Mouse (Mus musculus): ENCODE results near the gene Ifitm6. TPM values are rescaled to one million over a fixed set of nuclear protein-coding genes. Genes with fewer than 3 reads are reported as not detected.
A peak's percentile ranks its signal among the peaks of the same experiment; 100 is the strongest.

Ifitm6 gene
- polyA plus RNA-seq, 1 experiment from 2014 or later: 0.45 TPM

GRCm38 (mm10) chr7:141006446-141006845 lies 11.3 kb downstream of the Ifitm6 start:
- Histone ChIP-seq H3K9ac (no peak overlapping the region), H3K4me1 (peaks cover 31% of the 10 kb centered on the region), H3K9me3 (no peaks in the 10 kb centered on the region), H3K4me2 (no peak overlapping the region), H3K27ac (no peak overlapping the region), H3K36me3 (no peaks in the 10 kb centered on the region), H3K4me3 (no peak overlapping the region), H3K27me3 (no peaks in the 10 kb centered on the region)
- ATAC-seq (ENCODE audit: insufficient number of reproducible peaks, insufficient read depth, low FRiP score, low TSS enrichment, low read depth): no peak
- 87% methylated on average over 6 of the region's 6 CpGs for WGBS

- WGBS: 79% methylated on average over 5 of the region's 5 CpGs
- ATAC-seq (ENCODE audit: insufficient number of reproducible peaks, insufficient read depth, low FRiP score, low TSS enrichment, low read depth): no peak
- peaks cover 3% of the 10 kb centered on the region for H3K4me1 ChIP-seq
Observed at GRCm38 (mm10) chr7:141003248-141004010, 14.3 kb downstream of the Ifitm6 start.

DNA sequence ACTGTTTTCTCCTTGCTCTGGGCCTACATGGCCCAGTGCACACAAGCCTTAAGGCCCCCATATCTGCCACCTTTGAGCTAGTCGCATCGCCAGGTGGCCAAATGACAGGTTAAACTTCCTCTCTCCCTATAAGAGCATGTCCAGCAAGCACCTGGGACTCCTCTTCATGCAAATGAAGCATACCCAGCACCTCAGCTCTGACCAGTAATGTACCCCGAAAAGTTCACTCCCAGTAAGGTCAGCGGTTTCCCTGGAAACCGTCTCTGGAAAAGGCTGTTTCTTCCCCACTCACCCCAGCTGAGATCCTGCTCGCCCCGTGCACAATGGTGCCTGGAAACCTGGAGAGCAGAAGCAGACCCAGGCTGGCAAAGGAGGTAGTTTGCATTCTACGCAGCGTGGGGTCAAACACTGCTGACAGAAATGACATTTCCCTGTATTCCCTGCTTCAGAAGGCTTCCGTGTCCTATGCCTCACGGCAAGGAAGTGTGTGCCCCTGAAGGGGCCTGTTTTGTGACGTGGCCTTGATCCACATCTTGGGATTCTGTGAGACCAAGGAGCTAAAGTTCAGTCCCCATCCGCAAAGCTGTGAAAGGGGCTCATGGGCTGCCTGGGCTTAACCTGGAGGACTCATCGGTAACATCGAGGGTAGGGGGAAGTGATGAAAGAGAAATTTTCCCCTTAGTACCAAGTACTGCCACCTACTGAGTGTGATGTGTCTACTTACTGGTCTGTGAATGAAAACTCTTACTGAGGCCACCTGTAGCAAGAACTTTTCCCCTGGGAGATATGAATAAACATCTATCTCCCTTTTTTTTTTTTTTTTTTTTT lies 16.6 kb downstream of the Ifitm6 start:
- 76% methylated on average over 15 of the region's 15 CpGs for WGBS
- no peak overlapping the region for H3K4me2 ChIP-seq
- H3K27me3 ChIP-seq: no peaks in the 10 kb centered on the region
- H3K9me3 ChIP-seq: no peaks in the 10 kb centered on the region
- H3K27ac ChIP-seq: no peak overlapping the region
- no peaks in the 10 kb centered on the region for H3K36me3 ChIP-seq
- no peaks in the 10 kb centered on the region for H3K4me1 ChIP-seq
- H3K9ac ChIP-seq: no peak overlapping the region
- H3K4me3 ChIP-seq: no peak overlapping the region
- no peak for ATAC-seq (ENCODE audit: insufficient number of reproducible peaks, insufficient read depth, low FRiP score, low TSS enrichment, low read depth)

More at GRCm38 (mm10) chr7:141003248-141004010, 14.3 kb downstream of the Ifitm6 start:
- H3K9me3 ChIP-seq: no peaks in the 10 kb centered on the region
- no peak overlapping the region for H3K4me2 ChIP-seq
- H3K36me3 ChIP-seq: no peaks in the 10 kb centered on the region
- no peak overlapping the region for H3K9ac ChIP-seq
- no peak overlapping the region for H3K27ac ChIP-seq
- H3K4me3 ChIP-seq: no peak overlapping the region
- H3K27me3 ChIP-seq: no peaks in the 10 kb centered on the region

DNA sequence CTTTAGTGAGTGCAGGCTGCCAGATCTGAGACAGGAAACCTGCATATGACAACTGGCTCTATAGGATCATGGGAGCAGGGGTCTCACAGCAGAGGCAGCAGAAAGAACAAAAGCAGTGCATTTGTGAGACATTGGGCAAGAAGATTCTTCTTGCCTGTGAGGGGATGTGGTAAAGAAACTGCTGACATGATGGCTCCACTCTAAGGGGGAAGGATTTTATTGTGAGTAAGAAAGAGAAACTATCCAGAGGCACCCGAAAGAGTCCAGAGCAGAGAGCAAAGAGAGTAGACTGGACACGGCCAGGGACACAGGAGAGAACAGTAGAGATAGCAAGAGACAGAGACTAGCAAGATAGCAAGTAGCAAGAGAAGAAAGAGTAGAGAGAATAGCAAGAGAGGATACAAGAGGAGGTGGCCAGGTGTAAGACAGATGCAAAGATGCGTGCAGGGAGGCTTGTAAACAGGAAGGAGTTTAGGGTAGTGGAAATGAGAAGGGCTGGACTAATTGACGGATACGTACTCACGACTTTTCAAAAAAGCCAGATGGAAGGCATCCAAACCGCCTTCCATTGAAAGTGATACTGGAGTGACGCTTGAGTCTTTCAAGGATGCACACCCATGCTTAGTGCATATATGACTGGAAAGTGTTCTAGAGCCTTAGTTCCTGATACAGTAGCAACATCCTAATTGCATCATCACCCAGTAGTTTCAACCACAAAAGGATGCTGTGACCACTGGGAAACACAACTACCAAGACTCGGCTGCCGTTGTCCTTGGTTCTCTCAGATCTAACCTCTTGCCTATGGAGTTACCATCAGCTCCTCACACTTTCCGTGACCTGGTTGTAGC lies 18.6 kb downstream of the Ifitm6 start:
- H3K4me3 ChIP-seq: no peak overlapping the region
- WGBS: 87% methylated on average over 11 of the region's 11 CpGs
- H3K9me3 ChIP-seq: no peaks in the 10 kb centered on the region
- no peak overlapping the region for H3K27ac ChIP-seq
- no peak overlapping the region for H3K4me2 ChIP-seq
- H3K9ac ChIP-seq: no peak overlapping the region
- no peaks in the 10 kb centered on the region for H3K36me3 ChIP-seq
- no peaks in the 10 kb centered on the region for H3K27me3 ChIP-seq
- H3K4me1 ChIP-seq: no peaks in the 10 kb centered on the region
- ATAC-seq (ENCODE audit: insufficient number of reproducible peaks, insufficient read depth, low FRiP score, low TSS enrichment, low read depth): no peak

GRCm38 (mm10) chr7:140997817-140998216 lies 19.9 kb downstream of the Ifitm6 start:
- H3K36me3 ChIP-seq: no peaks in the 10 kb centered on the region
- ATAC-seq (ENCODE audit: insufficient number of reproducible peaks, insufficient read depth, low FRiP score, low TSS enrichment, low read depth): no peak
- H3K4me2 ChIP-seq: no peak overlapping the region
- H3K4me3 ChIP-seq: no peak overlapping the region
- H3K9ac ChIP-seq: no peak overlapping the region
- H3K27ac ChIP-seq: no peak overlapping the region
- no peaks in the 10 kb centered on the region for H3K27me3 ChIP-seq
- no peaks in the 10 kb centered on the region for H3K4me1 ChIP-seq
- no peaks in the 10 kb centered on the region for H3K9me3 ChIP-seq
- 54% methylated on average over 1 of the region's 1 CpGs for WGBS

- Histone ChIP-seq H3K27me3 (no peaks in the 10 kb centered on the region), H3K27ac (no peak overlapping the region), H3K9me3 (no peaks in the 10 kb centered on the region), H3K4me2 (no peak overlapping the region), H3K4me3 (no peak overlapping the region), H3K9ac (no peak overlapping the region), H3K36me3 (no peaks in the 10 kb centered on the region), H3K4me1 (peaks cover 10% of the 10 kb centered on the region)
- no peak for ATAC-seq (ENCODE audit: insufficient number of reproducible peaks, insufficient read depth, low FRiP score, low TSS enrichment, low read depth)
- WGBS: 83% methylated on average over 14 of the region's 14 CpGs
Observed at GRCm38 (mm10) chr7:140991117-140991689, 26.5 kb downstream of the Ifitm6 start.

DNA sequence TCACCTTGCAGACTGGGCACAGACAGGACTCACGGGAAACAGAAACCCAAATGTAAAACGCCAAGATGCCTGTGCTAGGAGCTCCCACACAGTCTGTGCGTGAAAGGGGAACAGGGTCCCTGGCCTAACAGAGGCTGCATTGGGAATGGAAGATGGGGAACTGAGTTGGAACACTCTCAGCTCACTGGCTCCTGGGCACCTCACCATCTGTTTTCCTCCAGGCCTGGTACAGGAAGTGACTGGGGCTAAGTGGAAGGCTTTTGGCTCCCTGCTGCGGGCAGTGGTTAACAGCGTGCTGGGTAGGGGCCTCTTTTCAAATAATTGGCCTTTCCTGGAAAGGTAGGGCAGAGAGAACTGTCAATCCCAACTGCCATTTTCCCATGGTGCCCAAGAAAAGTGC lies 27.1 kb downstream of the Ifitm6 start:
- Histone ChIP-seq H3K4me3 (no peak overlapping the region), H3K27ac (0 out of 2 replicates have a peak overlapping the region, but pooled peaks have one; percentile 22), H3K9me3 (no peaks in the 10 kb centered on the region), H3K9ac (no peak overlapping the region), H3K36me3 (no peaks in the 10 kb centered on the region), H3K4me1 (peaks cover 10% of the 10 kb centered on the region), H3K4me2 (no peak overlapping the region), H3K27me3 (no peaks in the 10 kb centered on the region)
- no peak for ATAC-seq (ENCODE audit: insufficient number of reproducible peaks, insufficient read depth, low FRiP score, low TSS enrichment, low read depth)
- 51% methylated on average over 5 of the region's 5 CpGs for WGBS

- 49% methylated on average over 6 of the region's 6 CpGs for WGBS
- H3K27ac ChIP-seq: peak overlapping the region; percentile 22; the same call in 1 of the 2 replicates
- ATAC-seq (ENCODE audit: insufficient number of reproducible peaks, insufficient read depth, low FRiP score, low TSS enrichment, low read depth): no peak
Observed at GRCm38 (mm10) chr7:140990185-140990584, 27.5 kb downstream of the Ifitm6 start.

DNA sequence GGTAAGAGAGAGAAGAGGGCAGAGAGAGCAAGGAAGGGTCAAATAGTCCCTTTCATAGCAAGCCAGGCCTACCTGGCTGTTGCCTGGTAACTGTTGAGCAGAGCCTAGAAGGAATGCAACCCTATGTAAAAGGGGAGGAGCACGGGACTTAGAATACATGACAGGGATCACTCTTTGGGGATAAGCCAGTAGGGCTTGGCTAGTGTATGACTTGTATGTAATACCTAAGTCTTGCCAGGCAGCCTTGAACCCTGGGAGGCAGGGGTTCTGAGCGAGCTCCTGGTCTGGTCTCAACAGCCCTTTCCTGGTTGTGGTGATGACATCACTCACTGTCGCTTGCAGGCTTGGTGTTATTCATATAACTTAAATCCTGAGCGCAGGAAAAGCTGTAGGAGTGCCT lies 28.7 kb downstream of the Ifitm6 start:
- no peak overlapping the region for H3K9ac ChIP-seq
- no peaks in the 10 kb centered on the region for H3K9me3 ChIP-seq
- H3K27me3 ChIP-seq: no peaks in the 10 kb centered on the region
- H3K36me3 ChIP-seq: no peaks in the 10 kb centered on the region
- no peak overlapping the region for H3K4me2 ChIP-seq
- H3K27ac ChIP-seq: no peak overlapping the region
- H3K4me3 ChIP-seq: no peak overlapping the region
- ATAC-seq (ENCODE audit: insufficient number of reproducible peaks, insufficient read depth, low FRiP score, low TSS enrichment, low read depth): no peak
- peaks cover 10% of the 10 kb centered on the region for H3K4me1 ChIP-seq
- 73% methylated on average over 4 of the region's 4 CpGs for WGBS

More at GRCm38 (mm10) chr7:140990185-140990584, 27.5 kb downstream of the Ifitm6 start:
- Histone ChIP-seq H3K4me3 (no peak overlapping the region), H3K4me1 (peaks cover 10% of the 10 kb centered on the region), H3K9me3 (no peaks in the 10 kb centered on the region), H3K4me2 (no peak overlapping the region), H3K36me3 (no peaks in the 10 kb centered on the region), H3K27me3 (no peaks in the 10 kb centered on the region), H3K9ac (no peak overlapping the region)

- WGBS: 72% methylated on average over 17 of the region's 17 CpGs
- ATAC-seq (ENCODE audit: insufficient number of reproducible peaks, insufficient read depth, low FRiP score, low TSS enrichment, low read depth): no peak
Observed at GRCm38 (mm10) chr7:140987182-140988138, 30.3 kb downstream of the Ifitm6 start.

More at GRCm38 (mm10) chr7:140987182-140988138, 30.3 kb downstream of the Ifitm6 start:
- Histone ChIP-seq H3K4me1 (peaks cover 10% of the 10 kb centered on the region), H3K9me3 (no peaks in the 10 kb centered on the region), H3K27ac (peak overlapping the region; percentile 22; the same call in 1 of the 2 replicates), H3K9ac (no peak overlapping the region), H3K4me3 (no peak overlapping the region), H3K4me2 (no peak overlapping the region), H3K27me3 (no peaks in the 10 kb centered on the region), H3K36me3 (no peaks in the 10 kb centered on the region)

All from embryonic facial prominence, embryonic 13.5 days (tissue).